Mouse (Mus musculus) mesoderm, embryonic 11.5 days (tissue): Measurements from ENCODE around the gene Klk1b8.
"Not testable (repeated sequence)": the region's sequence is repeated elsewhere in the genome, so short reads cannot be mapped to it uniquely, and the experiment has no call there.

Experiments used
- DNase-seq: peaks from one replicate; pipeline ENCODE4 v3.0.0-alpha.2; 2012; ENCODE audit warnings: low read depth, low spot score

Gene Klk1b8

GRCm38 (mm10) chr7:43995577-43995976 lies 45.1 kb downstream of the Klk1b8 start, which contains the start of gene Klk1b11:
Gene Klk1b11 (plus strand): TSS chr7:43995877.
- not testable (repeated sequence) for DNase-seq
